Mouse (Mus musculus): ENCODE measurements around the gene Tbc1d5. TPM values are rescaled to one million over a fixed set of nuclear protein-coding genes. Genes with fewer than 3 reads are reported as not detected.
A peak's percentile ranks its signal among the peaks of the same experiment; 100 is the strongest.

Tbc1d5 gene
- total RNA-seq, 2 experiments from 2014 or later, result 18.4 to 19.7 TPM

- no peak for DNase-seq (ENCODE audit: low spot score in 2 of 2)
Measured at GRCm38 (mm10) chr17:50889475-50889874, 289.7 kb downstream of the Tbc1d5 start.

- no peak for DNase-seq (ENCODE audit: low spot score in 2 of 2)
Measured at GRCm38 (mm10) chr17:50879910-50880309, 299.2 kb downstream of the Tbc1d5 start.

GRCm38 (mm10) chr17:50876451-50876850 lies 302.7 kb downstream of the Tbc1d5 start:
- DNase-seq (ENCODE audit: low spot score in 2 of 2), result no peak

DNA sequence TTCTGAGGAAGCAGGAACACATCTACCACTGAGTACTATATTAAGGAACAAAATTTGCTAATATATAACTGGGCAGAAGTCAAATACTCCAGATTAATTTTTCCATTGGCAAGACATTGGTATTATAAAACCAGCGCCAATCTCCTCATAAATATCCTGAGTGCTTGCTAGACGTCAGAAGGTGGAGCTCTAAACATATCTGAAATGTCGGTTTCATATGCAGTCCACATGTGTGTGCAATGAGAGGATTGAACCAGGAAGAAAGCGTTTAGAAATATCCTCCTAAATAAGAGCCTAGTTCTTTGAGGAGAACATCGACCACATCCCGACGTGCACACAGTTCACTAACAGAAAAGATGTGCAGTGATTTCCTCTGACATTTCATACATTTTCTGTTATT lies 305.1 kb downstream of the Tbc1d5 start:
- no peak for DNase-seq (ENCODE audit: low spot score in 2 of 2)

- no peak for DNase-seq (ENCODE audit: low spot score in 2 of 2)
Measured at GRCm38 (mm10) chr17:50872600-50872999, 306.6 kb downstream of the Tbc1d5 start.

DNA sequence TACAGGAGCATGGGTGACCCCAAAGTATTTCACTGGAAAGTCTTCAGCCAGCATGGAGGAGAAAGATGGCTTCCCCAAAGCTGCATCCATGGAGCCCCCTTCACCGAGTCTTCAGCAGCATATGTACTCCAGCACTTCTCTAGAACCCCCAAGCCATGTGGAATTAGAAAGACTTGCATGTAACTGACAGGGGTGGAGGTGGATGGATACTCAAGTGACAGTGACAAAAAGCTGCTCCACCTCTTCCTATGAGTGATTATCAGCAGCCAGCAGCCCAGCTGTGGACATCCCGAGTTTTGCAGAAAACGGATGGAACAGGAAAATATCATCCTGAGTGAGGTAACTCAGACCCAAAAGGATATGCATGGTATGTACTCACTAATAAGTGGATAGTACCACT lies 311.9 kb downstream of the Tbc1d5 start:
- no peak for DNase-seq (ENCODE audit: low spot score in 2 of 2)

GRCm38 (mm10) chr17:50864781-50865180 lies 314.4 kb downstream of the Tbc1d5 start:
- no peak for DNase-seq (ENCODE audit: low spot score in 2 of 2)

DNA sequence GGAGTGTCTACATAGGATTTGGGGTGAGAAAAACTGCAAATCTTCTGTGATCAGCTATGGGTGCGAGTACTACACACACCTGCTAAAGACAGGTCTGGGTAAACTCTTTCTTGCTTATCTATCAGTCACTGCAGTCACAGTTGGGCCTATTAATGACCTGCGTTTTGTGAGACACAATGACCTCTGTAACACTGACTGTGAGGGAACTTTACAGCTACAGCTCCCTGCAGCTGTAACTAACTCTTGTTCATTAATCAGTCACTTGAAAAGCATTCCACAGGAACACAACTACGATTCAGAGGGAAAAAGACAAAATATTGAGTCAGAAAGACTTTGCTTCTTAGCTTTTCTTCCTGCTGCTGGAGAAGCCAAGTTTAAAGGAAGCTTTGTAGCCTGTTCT lies 325.9 kb downstream of the Tbc1d5 start:
- no peak for DNase-seq (ENCODE audit: low spot score in 2 of 2)

GRCm38 (mm10) chr17:50851382-50851781 lies 327.8 kb downstream of the Tbc1d5 start:
- DNase-seq (ENCODE audit: low spot score in 2 of 2), result peak; percentile 15 to 25

GRCm38 (mm10) chr17:50814089-50814488 lies 365.1 kb downstream of the Tbc1d5 start:
- DNase-seq (ENCODE audit: low spot score in 2 of 2), result no peak

- DNase-seq (ENCODE audit: low spot score in 2 of 2), result no peak
Measured at GRCm38 (mm10) chr17:50813580-50813979, 365.6 kb downstream of the Tbc1d5 start.

DNA sequence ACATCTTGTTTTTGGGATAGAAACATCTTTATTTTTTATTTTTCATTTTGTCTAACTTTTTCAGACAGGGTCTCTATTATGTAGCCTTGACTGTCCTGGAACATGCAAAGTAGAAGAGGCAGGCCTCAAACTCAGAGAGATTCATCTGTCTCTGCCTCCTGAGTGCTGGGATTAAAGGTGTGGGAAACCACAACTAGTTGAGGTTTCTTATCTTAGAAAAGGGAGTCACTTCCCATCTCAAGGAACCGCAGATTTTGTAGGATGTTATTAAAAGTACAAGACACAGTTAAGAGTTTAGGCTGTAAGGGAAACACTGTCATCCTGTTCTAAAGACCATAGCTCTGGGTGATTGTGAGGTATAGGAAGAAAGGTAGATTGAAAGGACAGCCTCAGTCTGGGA lies 373.5 kb downstream of the Tbc1d5 start:
- no peak for DNase-seq (ENCODE audit: low spot score in 2 of 2)

DNA sequence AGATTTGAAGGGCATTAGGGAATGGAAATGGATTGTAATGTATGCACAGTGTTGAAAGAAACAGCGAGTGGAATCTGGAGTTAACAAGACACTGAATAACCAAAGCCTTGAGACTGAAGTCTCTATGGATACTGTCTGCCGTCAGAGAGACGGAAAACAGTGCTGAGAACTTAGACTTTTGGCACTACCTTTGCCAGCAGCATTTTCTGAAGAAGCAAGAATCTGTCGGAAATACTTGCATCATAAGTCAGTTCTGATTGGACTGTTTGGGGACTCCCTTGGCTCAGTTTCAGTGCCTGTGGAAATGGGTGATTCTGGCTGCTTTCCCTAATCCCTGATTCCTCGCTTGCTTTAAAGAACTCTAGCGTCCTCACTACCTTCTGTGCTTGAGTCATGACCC lies 375.9 kb downstream of the Tbc1d5 start:
- DNase-seq (ENCODE audit: low spot score in 2 of 2), result no peak

DNA sequence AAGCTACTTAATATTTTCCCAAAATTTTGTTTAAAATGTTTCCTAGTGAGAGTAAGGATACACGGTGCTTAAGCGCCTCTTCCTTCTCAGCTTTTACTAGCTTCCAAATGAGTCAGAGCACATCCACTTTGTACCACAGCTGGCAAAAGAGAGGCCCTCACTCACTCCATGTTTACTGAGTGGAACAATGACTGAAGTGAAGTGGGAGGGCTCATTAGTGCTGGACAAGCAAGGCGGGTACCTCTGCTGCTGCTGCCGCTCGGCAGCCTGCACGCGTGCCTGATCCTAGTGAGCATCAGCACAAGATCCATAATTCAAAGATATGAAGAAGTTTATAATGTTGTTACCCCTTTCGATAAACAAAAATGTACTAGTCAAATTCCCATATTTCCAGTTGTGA lies 376.8 kb downstream of the Tbc1d5 start:
- no peak for DNase-seq (ENCODE audit: low spot score in 2 of 2)

DNA sequence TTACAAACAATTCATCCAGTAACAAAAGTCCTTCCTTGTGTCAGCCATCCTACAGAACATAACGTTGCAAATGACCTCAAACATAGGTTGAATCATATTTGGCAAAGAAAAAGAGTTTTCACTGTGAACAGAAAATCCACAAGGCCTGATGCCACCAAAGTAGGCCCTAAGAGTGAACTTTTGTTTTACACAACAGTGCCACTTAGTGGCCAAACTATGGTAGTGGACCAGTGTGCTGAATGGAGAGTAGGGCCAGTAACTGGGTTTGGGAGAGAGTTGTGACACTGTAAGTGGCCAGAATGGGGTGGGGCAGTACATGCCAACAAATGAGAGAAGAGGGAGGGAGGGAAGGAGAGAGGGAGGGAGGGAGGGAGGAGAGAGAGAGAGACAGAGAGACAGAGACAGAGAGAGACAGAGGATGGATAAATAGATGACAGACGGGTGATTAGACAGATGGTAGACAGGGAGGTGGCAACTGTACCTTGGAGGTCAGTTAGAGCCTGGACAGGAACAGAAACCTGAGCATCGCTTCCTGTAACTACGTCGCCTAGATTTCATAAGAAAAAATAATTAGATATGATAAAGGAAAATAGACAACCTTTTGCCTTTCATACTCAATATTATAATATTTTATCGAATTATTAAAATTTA lies 383.6 kb downstream of the Tbc1d5 start:
- DNase-seq (ENCODE audit: low spot score in 2 of 2), result peak; percentile 63 to 66

- DNase-seq (ENCODE audit: low spot score in 2 of 2), result no peak
Measured at GRCm38 (mm10) chr17:50791671-50792070, 387.5 kb downstream of the Tbc1d5 start.

DNA sequence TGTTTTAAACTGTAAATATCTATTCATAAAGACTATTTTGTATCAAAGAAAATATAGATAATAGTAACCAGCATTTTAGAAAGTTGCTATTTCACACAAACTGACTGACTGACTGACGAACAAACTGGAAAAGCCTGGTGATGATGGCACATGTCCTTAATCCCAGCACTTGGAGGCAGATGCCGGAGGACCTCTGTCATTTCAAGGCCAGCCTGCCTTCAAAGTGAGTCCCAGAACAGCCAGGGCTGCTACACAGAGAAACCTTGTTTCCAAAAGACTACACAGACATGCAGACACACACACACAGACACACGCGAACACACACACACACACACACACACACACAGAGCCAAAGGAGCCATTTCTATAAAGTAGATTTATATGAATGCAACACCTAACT lies 390.3 kb downstream of the Tbc1d5 start:
- DNase-seq (ENCODE audit: low spot score in 2 of 2), result no peak

- no peak for DNase-seq (ENCODE audit: low spot score in 2 of 2)
Measured at GRCm38 (mm10) chr17:50775247-50775646, 403.9 kb downstream of the Tbc1d5 start.

DNA sequence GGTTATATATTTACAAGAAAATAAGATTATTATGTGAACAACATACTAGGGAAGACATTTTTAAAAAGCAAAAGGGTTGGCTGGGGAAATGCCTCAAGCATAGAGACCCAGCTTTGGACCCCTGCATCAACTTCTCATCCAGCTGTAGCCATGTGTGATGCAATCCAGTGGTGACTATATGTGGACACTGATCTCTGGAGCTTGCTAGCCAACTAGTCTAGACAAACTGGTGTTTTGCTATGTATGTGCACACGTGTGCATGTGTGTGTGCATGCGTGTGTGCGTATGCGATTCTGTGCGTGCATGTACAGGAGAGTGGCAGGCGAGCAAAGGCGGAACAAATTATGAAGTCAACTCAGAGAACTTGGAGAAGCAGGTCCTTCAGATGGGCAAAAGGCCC lies 414.8 kb downstream of the Tbc1d5 start:
- no peak for DNase-seq (ENCODE audit: low spot score in 2 of 2)

- peak; percentile 39 to 46 for DNase-seq (ENCODE audit: low spot score in 2 of 2)
Measured at GRCm38 (mm10) chr17:50763407-50763806, 415.7 kb downstream of the Tbc1d5 start.

GRCm38 (mm10) chr17:50762231-50762630 lies 416.9 kb downstream of the Tbc1d5 start:
- no peak for DNase-seq (ENCODE audit: low spot score in 2 of 2)

GRCm38 (mm10) chr17:50761082-50761481 lies 418.1 kb downstream of the Tbc1d5 start:
- DNase-seq (ENCODE audit: low spot score in 2 of 2), result no peak

- DNase-seq (ENCODE audit: low spot score in 2 of 2), result no peak
Measured at GRCm38 (mm10) chr17:50753356-50754138, 425.6 kb downstream of the Tbc1d5 start.

All from layer of hippocampus, postnatal 10 days (tissue).